Mouse (Mus musculus) erythroid progenitor cell, adult 5-6 weeks (primary cell): ENCODE data around the gene Prim2. TPM values are rescaled to one million over a fixed set of nuclear protein-coding genes. Genes with fewer than 3 reads are reported as not detected.

Source experiments
- ATAC-seq: replicated peaks from 2 replicates; pipeline ENCODE4 v1.8.0; 2016; ENCODE audit warnings: moderate number of reproducible peaks, mild to moderate bottlenecking, moderate TSS enrichment, inconsistent platforms; ENCODE audit not compliant: poor library complexity, low FRiP score, severe bottlenecking
- total RNA-seq, 2 experiments: library from RNA; stranded (forward) in 1 of 2; stranded (reverse) in 1 of 2; fragments of 150-400 nt in 1 of 2; fragments of 186-747, 209-891 nt in 1 of 2; gene quantifications; 2 replicates each; pipeline versions ENCODE4 v1.2.3 to v1.2.4; 2015 to 2017; ENCODE audit warnings: low replicate concordance in 2 of 2

Prim2 gene
- total RNA-seq, 2 experiments from 2014 or later: 62.5 to 84.9 TPM

DNA sequence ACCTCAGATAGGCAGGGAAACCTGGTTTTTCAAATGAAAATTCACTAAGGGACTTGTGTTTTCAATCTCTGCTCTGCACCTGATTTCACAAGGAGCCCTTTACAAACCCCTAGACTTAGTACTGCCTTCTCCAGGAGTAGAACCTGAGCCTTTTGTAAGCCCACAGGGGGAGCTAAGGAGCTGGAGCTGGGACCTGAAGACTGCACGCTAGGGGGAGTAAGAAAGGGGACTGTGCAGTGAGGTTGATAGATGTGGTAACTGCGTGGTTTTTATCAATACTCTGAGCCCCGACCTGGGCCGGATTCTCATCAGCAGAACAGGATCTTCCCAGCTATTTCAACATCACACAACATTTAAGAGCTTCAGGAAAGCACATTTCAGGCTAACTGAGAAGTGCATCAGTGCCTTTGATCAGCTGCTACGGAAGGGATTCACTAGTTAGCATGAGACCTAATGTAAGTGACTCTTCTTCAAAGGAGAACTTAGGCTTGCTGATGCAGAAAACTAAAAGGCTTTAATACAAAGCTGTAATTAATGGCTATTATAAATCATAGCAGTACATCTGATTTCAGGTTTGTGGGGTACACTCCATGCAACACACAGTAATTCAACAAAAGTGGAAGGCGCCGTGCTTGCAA is 103.7 kb downstream of the Prim2 start:
- ATAC-seq: peak; percentile 85

- ATAC-seq: no peak
Measured at GRCm38 (mm10) chr1:33564032-33564431, 105.6 kb downstream of the Prim2 start.

DNA sequence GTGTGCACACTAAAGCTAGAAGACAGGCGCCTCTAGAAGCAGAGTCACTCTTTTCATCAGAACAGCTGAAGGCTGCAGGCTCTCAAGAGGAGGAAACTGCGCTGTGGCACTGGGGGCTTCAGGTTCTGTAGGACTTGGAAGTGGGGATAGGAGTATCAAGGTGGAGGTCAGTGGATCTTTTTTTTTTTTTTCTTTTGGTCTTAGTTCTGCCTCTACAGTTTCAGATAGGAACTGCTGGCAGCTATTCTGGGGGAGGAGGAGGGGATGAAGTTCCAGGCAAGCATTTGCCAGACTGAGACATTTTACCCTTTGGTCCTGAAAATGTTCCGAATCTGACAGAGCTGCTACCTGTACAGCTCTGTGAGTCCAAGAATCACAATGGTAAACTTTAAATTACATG is 106.0 kb downstream of the Prim2 start:
- no peak for ATAC-seq

GRCm38 (mm10) chr1:33556638-33557037 is 113.0 kb downstream of the Prim2 start:
- no peak for ATAC-seq

- ATAC-seq: no peak
Measured at GRCm38 (mm10) chr1:33555626-33556025, 114.0 kb downstream of the Prim2 start.

DNA sequence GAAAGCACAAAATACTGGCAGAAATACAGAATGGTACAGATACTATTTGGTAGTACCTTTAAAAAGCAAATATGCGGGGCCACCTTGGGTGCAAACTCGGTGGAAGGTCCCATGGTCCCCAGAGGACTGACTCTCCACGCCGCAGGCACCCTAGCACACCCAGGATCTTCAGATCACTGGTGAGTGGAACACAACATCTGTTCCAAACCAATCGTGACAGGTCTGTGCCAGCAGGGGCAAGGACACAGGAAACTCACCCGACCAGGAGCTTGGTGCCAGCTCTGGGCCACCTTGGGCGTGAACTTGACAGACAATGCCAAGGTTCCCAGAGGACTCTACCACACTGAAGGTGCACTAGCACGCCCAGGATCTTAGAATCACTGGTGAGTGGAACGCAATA is 118.2 kb downstream of the Prim2 start:
- no peak for ATAC-seq

DNA sequence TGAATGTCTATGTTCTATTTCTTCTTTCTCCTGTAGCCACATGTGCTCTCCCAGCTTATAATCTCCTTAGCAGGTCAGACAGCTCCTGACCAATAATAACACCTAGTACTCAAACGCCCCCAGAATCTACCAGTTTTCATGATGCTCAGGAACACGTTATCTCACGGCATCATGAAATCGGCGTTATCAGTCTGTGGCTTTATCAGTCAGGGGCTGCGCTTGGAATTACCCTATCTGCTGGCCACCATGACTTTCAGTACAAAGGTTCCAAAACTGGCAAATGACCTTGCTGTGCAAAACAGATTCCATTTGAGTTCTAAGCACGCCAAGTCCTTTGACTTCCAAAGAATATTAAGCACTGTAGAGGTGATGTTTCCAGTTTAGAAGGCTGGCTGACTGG is 127.9 kb downstream of the Prim2 start:
- ATAC-seq: no peak

- no peak for ATAC-seq
Measured at GRCm38 (mm10) chr1:33537948-33538347, 131.6 kb downstream of the Prim2 start.

DNA sequence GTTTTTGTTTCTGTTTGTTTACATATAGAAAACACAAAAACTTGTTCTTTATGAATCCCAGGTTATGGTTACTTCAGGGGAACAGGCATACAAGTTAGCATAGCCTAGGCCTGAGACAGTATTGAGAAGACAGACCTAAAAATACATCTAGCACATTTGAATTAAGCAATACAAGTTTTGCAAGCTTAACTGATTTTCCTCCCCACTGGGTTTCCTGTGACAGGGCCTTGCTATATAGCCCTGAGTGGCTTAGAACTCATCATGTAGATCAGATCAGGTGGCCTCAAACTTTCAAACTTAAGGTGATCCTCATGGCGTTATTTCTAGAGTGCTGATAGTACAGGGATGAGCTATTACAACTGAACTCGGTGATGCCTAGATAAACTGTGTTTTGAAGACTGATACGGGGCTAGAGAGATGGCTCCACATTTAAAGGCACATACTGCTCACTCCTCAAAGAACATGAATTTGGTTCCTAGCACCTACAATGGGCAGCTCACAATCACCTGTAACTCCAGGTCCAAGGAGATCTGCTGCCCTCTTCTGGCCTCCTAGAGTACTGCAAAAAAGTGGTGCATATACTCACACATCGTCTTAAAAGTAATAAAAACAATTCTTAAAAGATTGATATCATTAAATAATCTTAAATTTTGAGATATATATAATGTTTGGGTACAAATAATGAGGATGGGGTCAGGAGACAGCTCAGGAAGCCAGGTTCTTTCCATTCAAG is 133.2 kb downstream of the Prim2 start:
- ATAC-seq: no peak

GRCm38 (mm10) chr1:33535140-33535686 is 134.4 kb downstream of the Prim2 start:
- ATAC-seq: no peak

DNA sequence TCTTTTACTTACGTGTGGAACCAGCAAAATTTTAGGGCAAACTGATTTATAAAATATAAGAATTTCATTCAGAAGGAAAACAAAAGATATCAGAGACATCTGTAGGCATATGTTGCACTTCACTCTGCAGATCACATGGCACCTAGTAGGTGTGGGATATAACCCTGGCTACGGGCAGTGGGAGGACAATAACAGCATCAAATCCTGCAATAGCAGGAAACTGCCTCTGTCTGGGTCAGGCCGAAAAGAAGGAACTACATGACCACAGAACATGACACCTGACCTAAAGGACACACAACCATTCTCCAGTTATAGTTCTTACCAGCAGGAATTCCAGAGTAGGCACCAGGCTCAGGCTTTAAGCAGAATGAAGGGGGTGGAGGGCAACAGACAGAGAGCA is 137.7 kb downstream of the Prim2 start:
- no peak for ATAC-seq

- ATAC-seq: peak; percentile 47; the same call in 1 of the 2 replicates
Measured at GRCm38 (mm10) chr1:33531097-33531856, 138.3 kb downstream of the Prim2 start.

GRCm38 (mm10) chr1:33530491-33530890 is 139.1 kb downstream of the Prim2 start:
- no peak for ATAC-seq

GRCm38 (mm10) chr1:33529543-33530232 is 139.9 kb downstream of the Prim2 start:
- no peak for ATAC-seq

DNA sequence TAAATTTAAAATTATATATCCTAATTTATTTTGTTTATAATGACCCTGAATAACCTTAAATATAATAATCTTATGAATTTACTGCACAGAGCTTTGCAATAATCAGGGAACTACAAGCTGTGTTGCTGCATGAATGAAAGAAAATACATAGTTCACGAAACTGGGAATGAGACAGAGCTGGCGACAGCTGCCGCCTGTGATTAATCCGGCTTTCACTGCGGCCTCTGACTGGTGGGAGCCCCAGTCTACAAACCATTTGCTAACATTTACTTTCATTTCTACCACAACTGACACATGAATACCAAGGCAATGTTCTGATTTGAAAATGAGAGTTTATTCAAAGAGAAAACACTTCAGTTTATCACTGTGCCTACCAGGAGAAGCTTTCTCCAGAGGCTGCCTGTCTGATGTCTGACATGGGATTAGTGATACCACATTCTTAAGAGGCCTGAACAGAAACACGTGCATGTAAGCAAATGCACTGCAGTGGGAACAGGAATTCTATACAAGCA is 142.2 kb downstream of the Prim2 start:
- no peak for ATAC-seq

DNA sequence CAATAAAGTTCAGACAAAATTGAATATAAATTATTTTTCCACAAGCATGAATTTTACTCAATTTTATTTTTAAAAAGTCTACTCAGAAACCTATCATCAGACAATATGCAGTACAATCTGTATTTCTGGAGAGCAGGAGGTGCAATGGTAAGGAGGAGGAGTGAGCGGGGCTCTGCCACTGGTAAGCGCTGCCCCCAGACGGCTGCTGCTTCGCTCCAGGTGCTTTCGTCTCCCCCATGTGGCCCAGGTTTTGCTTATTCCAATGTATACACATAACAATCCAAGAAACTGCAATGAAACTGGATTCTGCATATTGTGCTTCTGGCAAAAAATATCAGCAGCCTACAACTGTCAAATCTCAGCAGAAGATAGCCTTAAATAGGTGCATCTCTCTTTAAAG is 146.4 kb downstream of the Prim2 start:
- ATAC-seq: no peak

- ATAC-seq: no peak
Measured at GRCm38 (mm10) chr1:33515124-33515523, 154.5 kb downstream of the Prim2 start.

DNA sequence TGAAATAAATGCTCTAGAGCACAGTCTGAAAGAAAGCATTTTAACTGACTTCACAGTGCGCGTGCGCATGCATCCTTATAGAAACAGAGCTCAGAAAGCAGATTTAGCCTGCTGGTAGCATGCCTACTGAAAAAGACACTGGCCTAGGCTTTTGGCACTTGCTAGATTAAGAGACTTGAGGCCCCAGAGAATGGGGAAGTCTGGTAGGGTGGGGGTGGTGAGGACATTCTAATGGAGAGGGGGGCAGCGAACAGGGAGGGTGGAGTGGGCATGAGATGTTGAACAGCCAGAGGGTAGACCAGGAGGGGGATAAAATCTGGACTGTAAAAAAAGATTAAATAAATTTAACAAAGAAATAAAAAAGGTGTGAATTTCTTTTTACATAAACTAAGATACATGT is 158.3 kb downstream of the Prim2 start:
- ATAC-seq: no peak

DNA sequence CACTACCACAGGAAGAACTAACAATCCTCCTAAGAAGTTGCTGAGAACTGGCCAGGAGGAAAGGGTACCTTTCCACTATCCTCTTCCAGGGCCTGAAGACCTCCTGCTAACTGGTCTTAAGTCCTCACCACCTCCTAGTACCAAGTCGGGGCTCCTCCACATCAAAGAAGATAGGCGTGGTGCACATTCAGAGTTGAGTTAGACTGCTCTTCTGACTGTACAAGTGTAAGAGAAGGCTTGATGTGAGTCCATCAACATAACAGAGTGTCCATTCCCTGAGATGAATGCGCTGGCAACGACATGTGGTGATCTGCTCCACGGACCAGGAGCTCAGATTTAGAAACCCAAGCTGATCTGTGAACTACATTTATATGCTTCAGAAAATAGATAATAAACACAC is 165.2 kb downstream of the Prim2 start:
- ATAC-seq: no peak

GRCm38 (mm10) chr1:33502890-33503289 is 166.7 kb downstream of the Prim2 start:
- ATAC-seq: no peak
